Mouse (Mus musculus): ENCODE results near the gene Casp12. TPM values are rescaled to one million over a fixed set of nuclear protein-coding genes. Genes with fewer than 3 reads are reported as not detected.
"Not testable (repeated sequence)": the region's sequence is repeated elsewhere in the genome, so short reads cannot be mapped to it uniquely, and the experiment has no call there.

Gene Casp12
- polyA plus RNA-seq, 1 experiment from 2014 or later, result 7.9 TPM

DNA sequence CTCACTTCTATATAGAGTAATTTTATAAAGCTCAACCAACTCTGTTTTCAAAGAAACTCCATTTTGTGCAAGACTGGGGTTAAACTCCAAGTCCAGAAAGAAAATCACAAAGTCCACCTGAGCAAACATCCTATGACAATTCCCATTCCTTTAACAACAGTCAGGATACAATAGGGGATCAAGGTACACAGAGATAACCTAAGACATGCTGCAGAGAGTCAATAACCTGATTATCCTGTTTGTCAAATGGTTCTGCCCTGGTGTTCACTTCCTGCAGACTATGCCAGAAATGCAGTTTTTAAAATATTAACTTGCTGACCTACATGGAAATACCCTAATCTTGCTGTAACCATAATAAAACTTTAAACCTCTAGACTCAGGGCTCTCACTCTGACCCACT, 12.8 kb upstream of the Casp12 start:
- no peak for DNase-seq (ENCODE audit: low spot score)
- no peaks in the 10 kb centered on the region for H3K27me3 ChIP-seq (replicated peaks; ENCODE audit: control insufficient read depth, insufficient read depth, low read length)

DNA sequence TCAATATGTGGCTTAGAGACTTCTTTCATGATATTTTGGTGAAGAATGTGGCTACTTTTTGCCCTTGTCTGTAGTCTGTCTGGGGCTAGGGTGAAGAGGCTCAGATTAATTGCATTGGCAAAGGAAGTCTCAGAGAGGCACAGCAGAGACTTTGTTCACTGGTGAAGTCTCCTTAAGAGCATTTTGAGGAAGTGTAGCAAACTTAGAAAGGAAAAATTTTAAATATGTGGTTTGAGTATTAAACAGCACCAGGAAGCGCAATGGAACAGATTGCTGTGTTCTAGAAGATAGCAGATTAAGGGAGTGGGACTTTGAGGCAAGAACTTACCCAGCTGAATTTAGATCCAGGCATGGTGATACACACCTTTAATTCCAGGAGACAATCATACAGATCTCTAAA, 11.8 kb upstream of the Casp12 start:
- H3K9ac ChIP-seq (ENCODE audit: low read depth, low read length), result no peak overlapping the region
- 88% methylated on average over 1 of the region's 1 CpGs for WGBS
- no peak for ATAC-seq (ENCODE audit: low read depth)
- no peak overlapping the region for H3K4me2 ChIP-seq (ENCODE audit: low read depth, low read length)
- H3K4me3 ChIP-seq (ENCODE audit: low read depth, low read length), result no peak overlapping the region
- no peaks in the 10 kb centered on the region for H3K4me1 ChIP-seq (ENCODE audit: control insufficient read depth, insufficient read depth, low read length)
- no peak overlapping the region for H3K27ac ChIP-seq (replicated peaks; ENCODE audit: low read depth, low read length)
- H3K9me3 ChIP-seq (ENCODE audit: control insufficient read depth, low read length), result no peaks in the 10 kb centered on the region
- DNase-seq (ENCODE audit: low spot score), result no peak
- no peaks in the 10 kb centered on the region for H3K36me3 ChIP-seq (ENCODE audit: control insufficient read depth, insufficient read depth, low read length)
- H3K27me3 ChIP-seq (replicated peaks; ENCODE audit: control insufficient read depth, insufficient read depth, low read length), result no peaks in the 10 kb centered on the region

More for the DNA sequence above, 12.8 kb upstream of the Casp12 start:
- H3K9me3 ChIP-seq (ENCODE audit: control insufficient read depth, low read length), result no peaks in the 10 kb centered on the region
- H3K4me1 ChIP-seq (ENCODE audit: control insufficient read depth, insufficient read depth, low read length), result no peaks in the 10 kb centered on the region
- H3K9ac ChIP-seq (ENCODE audit: low read depth, low read length), result no peak overlapping the region
- no peak overlapping the region for H3K4me3 ChIP-seq (ENCODE audit: low read depth, low read length)
- H3K4me2 ChIP-seq (ENCODE audit: low read depth, low read length), result no peak overlapping the region
- ATAC-seq (ENCODE audit: low read depth), result no peak
- no peak overlapping the region for H3K27ac ChIP-seq (replicated peaks; ENCODE audit: low read depth, low read length)
- H3K36me3 ChIP-seq (ENCODE audit: control insufficient read depth, insufficient read depth, low read length), result no peaks in the 10 kb centered on the region

DNA sequence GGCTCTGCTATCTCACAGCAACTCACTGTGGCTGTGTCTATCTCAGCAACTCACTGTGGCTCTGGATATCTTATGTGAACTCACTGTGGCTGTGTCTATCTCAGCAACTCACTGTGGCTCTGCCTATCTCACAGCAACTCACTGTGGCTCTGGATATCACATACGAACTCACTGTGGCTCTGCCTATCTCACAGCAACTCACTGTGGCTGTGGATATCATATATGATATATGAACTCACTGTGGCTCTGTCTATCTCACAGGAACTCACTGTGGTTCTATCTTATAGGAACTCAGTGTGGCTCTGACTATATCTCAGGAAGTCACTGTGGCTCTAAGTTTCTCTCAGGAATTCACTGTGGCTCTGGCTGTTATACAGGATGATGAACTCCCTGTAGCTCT, 2.1 kb upstream of the Casp12 start:
- Histone ChIP-seq H3K9ac (ENCODE audit: low read depth, low read length) (no peak overlapping the region), H3K4me3 (ENCODE audit: low read depth, low read length) (no peak overlapping the region), H3K36me3 (ENCODE audit: control insufficient read depth, insufficient read depth, low read length) (no peaks in the 10 kb centered on the region), H3K27me3 (replicated peaks; ENCODE audit: control insufficient read depth, insufficient read depth, low read length) (no peaks in the 10 kb centered on the region), H3K4me2 (ENCODE audit: low read depth, low read length) (no peak overlapping the region), H3K27ac (replicated peaks; ENCODE audit: low read depth, low read length) (no peak overlapping the region), H3K4me1 (ENCODE audit: control insufficient read depth, insufficient read depth, low read length) (no peaks in the 10 kb centered on the region), H3K9me3 (ENCODE audit: control insufficient read depth, low read length) (no peaks in the 10 kb centered on the region)
- DNase-seq (ENCODE audit: low spot score) (no peak), ATAC-seq (ENCODE audit: low read depth) (no peak)
- WGBS, result 57% methylated on average over 1 of the region's 1 CpGs

DNA sequence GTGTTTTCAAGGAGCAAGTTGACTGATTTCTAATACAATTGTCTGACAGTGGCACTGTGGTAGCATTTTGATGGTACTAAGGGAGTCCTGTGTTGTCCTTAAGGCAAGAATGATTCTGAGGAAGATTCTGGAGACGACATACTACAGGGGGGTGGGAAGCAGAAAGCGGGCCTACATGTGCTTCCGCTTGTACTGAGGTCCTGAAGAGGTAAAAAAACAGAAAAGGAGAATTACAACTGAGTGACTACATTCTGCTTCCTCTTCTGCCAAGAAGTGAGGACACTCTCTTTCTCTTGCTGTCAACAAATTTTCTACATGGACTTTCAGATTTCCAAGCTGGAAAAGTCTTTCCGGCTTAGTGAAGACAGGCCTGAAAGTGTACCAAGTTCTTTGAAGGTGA, 1.1 kb upstream of the Casp12 start:
- H3K9me3 ChIP-seq (ENCODE audit: control insufficient read depth, low read length), result no peaks in the 10 kb centered on the region
- H3K4me1 ChIP-seq (ENCODE audit: control insufficient read depth, insufficient read depth, low read length), result no peaks in the 10 kb centered on the region
- no peaks in the 10 kb centered on the region for H3K36me3 ChIP-seq (ENCODE audit: control insufficient read depth, insufficient read depth, low read length)
- no peak overlapping the region for H3K4me2 ChIP-seq (ENCODE audit: low read depth, low read length)
- H3K27me3 ChIP-seq (replicated peaks; ENCODE audit: control insufficient read depth, insufficient read depth, low read length), result no peaks in the 10 kb centered on the region
- DNase-seq (ENCODE audit: low spot score), result no peak
- H3K9ac ChIP-seq (ENCODE audit: low read depth, low read length), result no peak overlapping the region
- whole genome bisulfite sequencing, result 92% methylated on average over 4 of the region's 4 CpGs
- H3K27ac ChIP-seq (replicated peaks; ENCODE audit: low read depth, low read length), result no peak overlapping the region
- H3K4me3 ChIP-seq (ENCODE audit: low read depth, low read length), result no peak overlapping the region
- ATAC-seq (ENCODE audit: low read depth), result no peak

DNA sequence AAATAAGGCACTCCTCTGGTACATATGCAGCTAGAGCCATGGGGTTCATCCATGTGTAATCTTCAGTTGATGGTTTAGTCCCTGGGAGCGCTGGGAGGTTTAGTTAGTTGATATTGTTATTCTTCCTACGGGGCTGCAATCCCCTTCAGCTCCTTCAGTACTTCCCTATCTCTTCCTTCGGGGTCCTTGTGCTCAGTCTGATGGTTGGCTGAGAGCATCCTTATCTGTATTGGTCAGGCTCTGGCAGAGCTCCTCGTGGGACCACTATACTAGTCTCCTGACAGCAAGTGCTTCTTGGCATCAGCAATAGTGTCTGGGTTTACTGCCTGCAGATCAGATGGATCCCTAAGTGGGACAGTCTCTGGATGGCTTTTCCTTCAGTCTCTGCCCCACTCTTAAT, 2.2 kb downstream of the Casp12 start:
- H3K4me1 ChIP-seq (ENCODE audit: control insufficient read depth, insufficient read depth, low read length), result no peaks in the 10 kb centered on the region
- ATAC-seq (ENCODE audit: low read depth), result no peak
- 82% methylated on average over 4 of the region's 4 CpGs for WGBS
- no peak overlapping the region for H3K27ac ChIP-seq (replicated peaks; ENCODE audit: low read depth, low read length)
- H3K36me3 ChIP-seq (ENCODE audit: control insufficient read depth, insufficient read depth, low read length), result no peaks in the 10 kb centered on the region
- H3K9ac ChIP-seq (ENCODE audit: low read depth, low read length), result no peak overlapping the region
- H3K4me3 ChIP-seq (ENCODE audit: low read depth, low read length), result no peak overlapping the region
- DNase-seq (ENCODE audit: low spot score), result no peak
- no peaks in the 10 kb centered on the region for H3K9me3 ChIP-seq (ENCODE audit: control insufficient read depth, low read length)
- H3K4me2 ChIP-seq (ENCODE audit: low read depth, low read length), result no peak overlapping the region
- no peaks in the 10 kb centered on the region for H3K27me3 ChIP-seq (replicated peaks; ENCODE audit: control insufficient read depth, insufficient read depth, low read length)

DNA sequence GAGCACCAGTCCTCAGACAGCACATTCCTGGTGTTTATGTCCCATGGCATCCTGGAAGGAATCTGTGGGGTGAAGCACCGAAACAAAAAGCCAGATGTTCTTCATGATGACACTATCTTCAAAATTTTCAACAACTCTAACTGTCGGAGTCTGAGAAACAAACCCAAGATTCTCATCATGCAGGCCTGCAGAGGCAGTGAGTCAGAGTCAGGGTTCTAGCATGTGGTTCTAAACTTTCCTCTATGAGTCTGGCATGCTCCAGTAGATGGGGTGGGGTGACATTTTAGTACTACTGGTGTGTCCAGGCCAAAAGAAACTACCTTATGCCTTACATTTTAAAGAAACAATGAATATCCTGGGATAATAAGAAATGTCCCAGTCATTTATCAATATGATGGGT, 8.4 kb downstream of the Casp12 start:
- H3K4me3 ChIP-seq (ENCODE audit: low read depth, low read length), result no peak overlapping the region
- no peak for DNase-seq (ENCODE audit: low spot score)
- H3K9me3 ChIP-seq (ENCODE audit: control insufficient read depth, low read length), result no peaks in the 10 kb centered on the region
- no peak overlapping the region for H3K9ac ChIP-seq (ENCODE audit: low read depth, low read length)
- H3K27me3 ChIP-seq (replicated peaks; ENCODE audit: control insufficient read depth, insufficient read depth, low read length), result no peaks in the 10 kb centered on the region
- 73% methylated on average over 2 of the region's 2 CpGs for WGBS
- no peaks in the 10 kb centered on the region for H3K4me1 ChIP-seq (ENCODE audit: control insufficient read depth, insufficient read depth, low read length)
- H3K27ac ChIP-seq (replicated peaks; ENCODE audit: low read depth, low read length), result no peak overlapping the region
- H3K4me2 ChIP-seq (ENCODE audit: low read depth, low read length), result no peak overlapping the region
- ATAC-seq (ENCODE audit: low read depth), result no peak
- no peaks in the 10 kb centered on the region for H3K36me3 ChIP-seq (ENCODE audit: control insufficient read depth, insufficient read depth, low read length)

DNA sequence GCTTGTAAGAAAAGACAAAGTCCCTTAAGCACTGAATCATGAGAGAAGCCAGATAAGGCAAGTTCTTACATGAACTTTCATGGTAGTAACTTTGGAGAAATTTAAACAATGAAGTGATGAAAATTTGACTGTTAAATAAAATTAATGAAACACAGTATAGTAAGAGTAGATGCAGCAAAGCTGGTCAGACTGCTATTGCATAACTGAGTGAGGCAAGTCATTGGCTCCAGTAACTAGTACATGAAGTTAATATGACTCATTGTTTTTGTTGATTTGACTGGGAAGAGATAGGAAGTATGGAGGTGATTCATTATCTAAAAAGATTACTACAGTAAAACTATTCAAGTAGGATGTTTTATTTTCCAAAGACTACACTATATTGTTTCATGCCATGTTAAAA, 11.6 kb downstream of the Casp12 start:
- DNase-seq (ENCODE audit: low spot score) (no peak), ATAC-seq (ENCODE audit: low read depth) (no peak)
- Histone ChIP-seq H3K36me3 (ENCODE audit: control insufficient read depth, insufficient read depth, low read length) (no peaks in the 10 kb centered on the region), H3K4me2 (ENCODE audit: low read depth, low read length) (no peak overlapping the region), H3K4me3 (ENCODE audit: low read depth, low read length) (no peak overlapping the region), H3K27me3 (replicated peaks; ENCODE audit: control insufficient read depth, insufficient read depth, low read length) (no peaks in the 10 kb centered on the region), H3K27ac (replicated peaks; ENCODE audit: low read depth, low read length) (no peak overlapping the region), H3K9me3 (ENCODE audit: control insufficient read depth, low read length) (no peaks in the 10 kb centered on the region), H3K4me1 (ENCODE audit: control insufficient read depth, insufficient read depth, low read length) (no peaks in the 10 kb centered on the region), H3K9ac (ENCODE audit: low read depth, low read length) (no peak overlapping the region)

DNA sequence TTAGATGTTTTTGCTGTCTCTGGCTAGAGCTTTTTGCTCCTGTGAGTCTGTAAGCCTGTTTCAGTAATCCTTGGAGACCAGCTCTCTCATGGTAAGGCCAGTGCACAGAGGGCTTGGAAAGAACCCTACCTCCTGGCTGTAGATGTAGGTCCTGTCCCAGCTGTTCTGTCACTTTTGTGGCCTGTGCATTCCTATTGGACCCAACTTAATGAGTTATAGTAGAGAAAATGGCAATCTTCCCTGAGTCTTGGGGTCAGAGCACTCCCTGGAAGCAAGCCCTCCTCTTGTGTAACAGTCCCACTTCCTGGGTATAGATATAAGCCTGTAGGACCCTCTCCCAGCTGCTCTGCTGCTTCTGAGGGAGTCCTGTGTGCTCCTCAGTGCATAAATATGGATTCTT, 48.3 kb downstream of the Casp12 start:
- ATAC-seq (ENCODE audit: low read depth), result no peak
- DNase-seq (ENCODE audit: low spot score), result no peak
- H3K4me2 ChIP-seq (ENCODE audit: low read depth, low read length), result no peak overlapping the region
- H3K4me1 ChIP-seq (ENCODE audit: control insufficient read depth, insufficient read depth, low read length), result no peaks in the 10 kb centered on the region
- H3K27me3 ChIP-seq (replicated peaks; ENCODE audit: control insufficient read depth, insufficient read depth, low read length), result no peaks in the 10 kb centered on the region
- no peaks in the 10 kb centered on the region for H3K9me3 ChIP-seq (ENCODE audit: control insufficient read depth, low read length)
- no peak overlapping the region for H3K9ac ChIP-seq (ENCODE audit: low read depth, low read length)
- H3K36me3 ChIP-seq (ENCODE audit: control insufficient read depth, insufficient read depth, low read length), result no peaks in the 10 kb centered on the region
- no peak overlapping the region for H3K27ac ChIP-seq (replicated peaks; ENCODE audit: low read depth, low read length)
- H3K4me3 ChIP-seq (ENCODE audit: low read depth, low read length), result no peak overlapping the region

DNA sequence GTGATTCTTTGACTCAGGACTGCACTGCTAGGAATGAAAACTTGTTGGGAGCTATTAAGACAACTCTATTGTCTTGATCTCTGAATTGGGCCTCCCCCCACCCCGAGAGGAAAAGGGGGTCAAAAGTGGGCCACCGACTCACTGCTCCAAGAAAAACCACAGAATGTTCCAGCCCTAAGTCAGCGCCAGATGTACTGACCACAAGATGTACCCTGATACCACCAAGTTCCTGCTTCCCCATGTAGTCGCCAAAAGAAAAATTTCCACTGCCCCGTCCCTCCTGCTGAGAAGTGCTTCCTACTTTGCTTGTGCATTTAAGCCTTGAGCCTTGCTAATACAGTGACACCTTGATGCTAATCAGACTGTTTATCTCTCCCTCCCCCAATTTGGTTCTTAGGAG, 50.6 kb downstream of the Casp12 start:
- H3K4me2 ChIP-seq (ENCODE audit: low read depth, low read length); H3K4me1 ChIP-seq (ENCODE audit: control insufficient read depth, insufficient read depth, low read length); H3K27me3 ChIP-seq (replicated peaks; ENCODE audit: control insufficient read depth, insufficient read depth, low read length); H3K9ac ChIP-seq (ENCODE audit: low read depth, low read length); H3K4me3 ChIP-seq (ENCODE audit: low read depth, low read length); ATAC-seq (ENCODE audit: low read depth); H3K9me3 ChIP-seq (ENCODE audit: control insufficient read depth, low read length); H3K36me3 ChIP-seq (ENCODE audit: control insufficient read depth, insufficient read depth, low read length); H3K27ac ChIP-seq (replicated peaks; ENCODE audit: low read depth, low read length); DNase-seq (ENCODE audit: low spot score): not testable (repeated sequence)
- WGBS, result 81% methylated on average over 5 of the region's 5 CpGs
